Mouse (Mus musculus) layer of hippocampus, adult 8-10 months (tissue): ENCODE results near the gene Kcna7. TPM values are rescaled to one million over a fixed set of nuclear protein-coding genes. Genes with fewer than 3 reads are reported as not detected.
A peak's percentile ranks its signal among the peaks of the same experiment; 100 is the strongest.
"Not testable (repeated sequence)": the region's sequence is repeated elsewhere in the genome, so short reads cannot be mapped to it uniquely, and the experiment has no call there.

Experiments
- DNase-seq, 2 experiments: peaks; one replicate each; pipeline ENCODE4 v3.0.0; 2022; ENCODE audit warnings: low spot score in 2 of 2
- total RNA-seq, 4 experiments: library from RNA; stranded (reverse); gene quantifications; 2 replicates each; pipeline ENCODE4 v1.2.4; 2022

The Kcna7 gene
- under 1 TPM in 1 of 4 experiments, not detected in 3; 0.14 TPM for total RNA-seq

- peak in 1 of 2 experiments; percentile 65 for DNase-seq
Observed at GRCm38 (mm10) chr7:45405091-45406075, at the start of gene Kcna7. Gene Kcna7 (plus strand): TSS chr7:45405653.

- no peak for DNase-seq
Observed at GRCm38 (mm10) chr7:45356087-45356486, 49.4 kb upstream of the Kcna7 start.

GRCm38 (mm10) chr7:45359081-45359480, 46.4 kb upstream of the Kcna7 start:
- DNase-seq = not testable (repeated sequence)

GRCm38 (mm10) chr7:45360404-45361125, 44.9 kb upstream of the Kcna7 start:
- DNase-seq = no peak

GRCm38 (mm10) chr7:45361243-45361804, 44.1 kb upstream of the Kcna7 start:
- DNase-seq = peak; percentile 82

- DNase-seq = no peak
Observed at GRCm38 (mm10) chr7:45362801-45363200, 42.7 kb upstream of the Kcna7 start.

- no peak for DNase-seq
Observed at GRCm38 (mm10) chr7:45363983-45364382, 41.5 kb upstream of the Kcna7 start.

GRCm38 (mm10) chr7:45365742-45366651, 39.5 kb upstream of the Kcna7 start:
- no peak for DNase-seq

- no peak for DNase-seq
Observed at GRCm38 (mm10) chr7:45366652-45367019, 38.8 kb upstream of the Kcna7 start, which contains the start of gene Ppfia3. Gene Ppfia3 (minus strand): TSS chr7:45367019.

GRCm38 (mm10) chr7:45367020-45367880, 38.2 kb upstream of the Kcna7 start:
- peak; percentile 97 to 99 for DNase-seq

- DNase-seq = no peak
Observed at GRCm38 (mm10) chr7:45368178-45368577, 37.3 kb upstream of the Kcna7 start.

- DNase-seq = no peak
Observed at GRCm38 (mm10) chr7:45369022-45369745, 36.3 kb upstream of the Kcna7 start.

GRCm38 (mm10) chr7:45369836-45370474, 35.5 kb upstream of the Kcna7 start:
- DNase-seq = no peak

GRCm38 (mm10) chr7:45370475-45371311, 34.8 kb upstream of the Kcna7 start, which contains the start of gene Lin7b:
Gene Lin7b (minus strand): TSS chr7:45370583.
- peak; percentile 90 to 93 for DNase-seq

- DNase-seq = no peak
Observed at GRCm38 (mm10) chr7:45372371-45372770, 33.1 kb upstream of the Kcna7 start.

GRCm38 (mm10) chr7:45374620-45375019, 30.8 kb upstream of the Kcna7 start:
- no peak for DNase-seq

- no peak for DNase-seq
Observed at GRCm38 (mm10) chr7:45376057-45376456, 29.4 kb upstream of the Kcna7 start.

- no peak for DNase-seq
Observed at GRCm38 (mm10) chr7:45386077-45386476, 19.4 kb upstream of the Kcna7 start.
